Mouse (Mus musculus) cerebellum, adult 2 months (tissue): Measurements from ENCODE around the gene Meltf.

Experiments
- CTCF ChIP-seq: fragments of 200-500 bp; IDR thresholded peaks from 2 replicates; pipeline ENCODE4 v1.5.1; 2011; ENCODE audit warnings: low read depth, mild to moderate bottlenecking, control low read depth, low read length, moderate library complexity, borderline replicate concordance; ENCODE audit not compliant: insufficient read depth
- POLR2A ChIP-seq: fragments of 200-500 bp; IDR thresholded peaks from 2 replicates; pipeline ENCODE4 v1.6.1; 2011; ENCODE audit warnings: low read length, control low read depth, borderline replicate concordance; ENCODE audit not compliant: insufficient read depth

- TF ChIP-seq POLR2A, result no peak
- no peak for TF ChIP-seq CTCF
These were observed 15.0 kb downstream of the Meltf start for GRCm38 (mm10) chr16:31893396-31894141.
